Mouse (Mus musculus): ENCODE data around the gene Ascc1.

GRCm38 (mm10) chr10:60148087-60148486 lies 145.5 kb downstream of the Ascc1 start:
- TF ChIP-seq POLR2A (IDR thresholded peaks at IDR 0.05; ENCODE audit: extremely low read depth, insufficient read depth, low read length) = no peak
- peak; percentile 91 for TF ChIP-seq CTCF (IDR thresholded peaks at IDR 0.05; ENCODE audit: low read depth, low read length)

All from liver, adult 2 months (tissue).